9 mouse cellular contexts compared by ENCODE assay signal in genomic region chr12:33084683-33085082, GRCm38 (mm10). TPM values are rescaled to one million over a fixed set of nuclear protein-coding genes. Genes with fewer than 3 reads are reported as not detected.
DNase-seq lines count a peak whose midpoint lies in the region; ATAC-seq and TF ChIP-seq lines count a peak whose summit lies in the region.
"Had no signal": no experiment of that assay in that cellular context is flagged by ENCODE, and none has a peak within 500 bp of the region (broad histone marks: within the 10 kb centered on the region; RNA-seq: fewer than 3 reads in every experiment).

No protein-coding gene starts in this region.

- no peaks in the 10 kb centered on the region for H3K36me3 ChIP-seq in lung, embryonic 16.5 days (ENCODE audit: control insufficient read depth, insufficient read depth, low read length)
- no peaks in the 10 kb centered on the region for H3K36me3 ChIP-seq in embryonic facial prominence, embryonic 14.5 days (ENCODE audit: control insufficient read depth, insufficient read depth, low read length)
- H3K36me3 ChIP-seq in forebrain, embryonic 16.5 days (ENCODE audit: control insufficient read depth, insufficient read depth) = no peaks in the 10 kb centered on the region

- no peak for TF ChIP-seq POLR2A in lung, adult 2 months (IDR thresholded peaks at IDR 0.05; ENCODE audit: borderline replicate concordance, extremely low read depth, low read depth, low read length)

- no peaks in the 10 kb centered on the region; the same call in none of the 2 replicates for H3K27me3 ChIP-seq in lung, embryonic 16.5 days (ENCODE audit: control insufficient read depth, insufficient read depth, low read depth, low read length)
- peaks cover 3% of the 10 kb centered on the region; the same call in 1 of the 2 replicates for H3K27me3 ChIP-seq in embryonic facial prominence, embryonic 14.5 days (replicated peaks; ENCODE audit: control insufficient read depth, insufficient read depth, low read length)
- no peaks in the 10 kb centered on the region for H3K27me3 ChIP-seq in forebrain, embryonic 16.5 days (replicated peaks; ENCODE audit: control insufficient read depth, insufficient read depth, low read length)

- no peak for TF ChIP-seq CTCF in lung, adult 2 months (IDR thresholded peaks at IDR 0.05; ENCODE audit: insufficient read depth, low read length)

- WGBS in lung, embryonic 16.5 days = 22% methylated on average over 2 of the region's 2 CpGs
- 39% methylated on average over 2 of the region's 2 CpGs for WGBS in lung, adult 2 months
- WGBS in embryonic facial prominence, embryonic 14.5 days = 28% methylated on average over 2 of the region's 2 CpGs
- 61% methylated on average over 2 of the region's 2 CpGs for WGBS in forebrain, embryonic 16.5 days

- no peak overlapping the region for H3K4me2 ChIP-seq in lung, embryonic 16.5 days (ENCODE audit: low read depth, low read length)
- no peak overlapping the region for H3K4me2 ChIP-seq in embryonic facial prominence, embryonic 14.5 days (ENCODE audit: low read depth, low read length)
- H3K4me2 ChIP-seq in forebrain, embryonic 16.5 days (ENCODE audit: low read length) = no peak overlapping the region

- H3K4me1 ChIP-seq in lung, embryonic 16.5 days (replicated peaks; ENCODE audit: control insufficient read depth, insufficient read depth, low read length) = peaks cover 6% of the 10 kb centered on the region; the same call in 1 of the 2 replicates
- H3K4me1 ChIP-seq in lung, adult 2 months (ENCODE audit: control insufficient read depth, insufficient read depth, low read length) = peaks cover 7% of the 10 kb centered on the region
- H3K4me1 ChIP-seq in embryonic facial prominence, embryonic 14.5 days (ENCODE audit: control insufficient read depth, insufficient read depth, low read length) = no peaks in the 10 kb centered on the region; the same call in 1 of the 2 replicates
- H3K4me1 ChIP-seq in forebrain, embryonic 16.5 days (replicated peaks; ENCODE audit: control insufficient read depth, insufficient read depth, low read length) = peaks cover 4% of the 10 kb centered on the region; the same call in 1 of the 2 replicates

- H3K9ac ChIP-seq in lung, embryonic 16.5 days (ENCODE audit: low read length) = no peak overlapping the region
- no peak overlapping the region for H3K9ac ChIP-seq in embryonic facial prominence, embryonic 14.5 days (ENCODE audit: low read depth, low read length)
- no peak overlapping the region for H3K9ac ChIP-seq in forebrain, embryonic 16.5 days (replicated peaks; ENCODE audit: low read depth, low read length)

- H3K27ac ChIP-seq in lung, embryonic 16.5 days (ENCODE audit: low read length) = no peak overlapping the region
- no peak overlapping the region for H3K27ac ChIP-seq in embryonic facial prominence, embryonic 14.5 days (replicated peaks; ENCODE audit: low read depth, low read length)
- H3K27ac ChIP-seq in forebrain, embryonic 16.5 days (ENCODE audit: low read length) = no peak overlapping the region
- H3K27ac ChIP-seq: macrophage had no signal

- no peaks in the 10 kb centered on the region for H3K9me3 ChIP-seq in lung, embryonic 16.5 days (ENCODE audit: control insufficient read depth, low read length)
- no peaks in the 10 kb centered on the region for H3K9me3 ChIP-seq in embryonic facial prominence, embryonic 14.5 days (ENCODE audit: control insufficient read depth, low read length)
- no peaks in the 10 kb centered on the region for H3K9me3 ChIP-seq in forebrain, embryonic 16.5 days (ENCODE audit: control insufficient read depth, low read length)

- no peak overlapping the region for H3K4me3 ChIP-seq in lung, embryonic 16.5 days (ENCODE audit: low read length)
- no peak overlapping the region for H3K4me3 ChIP-seq in lung, adult 2 months (replicated peaks; ENCODE audit: extremely low read depth, low read depth, low read length)
- H3K4me3 ChIP-seq in embryonic facial prominence, embryonic 14.5 days (ENCODE audit: low read depth, low read length) = no peak overlapping the region
- no peak overlapping the region for H3K4me3 ChIP-seq in forebrain, embryonic 16.5 days (replicated peaks; ENCODE audit: low read length)

- ATAC-seq in CD4-positive, CD25-positive, alpha-beta regulatory T cell, adult 4 months = no peak
- ATAC-seq in lung, embryonic 16.5 days (ENCODE audit: low read depth) = 0 out of 2 replicates have a peak, but pooled peaks have one; percentile 37
- no peak for ATAC-seq in embryonic facial prominence, embryonic 14.5 days (ENCODE audit: low read depth)
- ATAC-seq in forebrain, embryonic 16.5 days = no peak

- intact Hi-C loops in left cerebral cortex, postnatal 36 days (cut with DNase I) = no loop called here

- peak; percentile 18 for DNase-seq in CD4-positive, CD25-positive, alpha-beta regulatory T cell, adult 2 months (ENCODE audit: low read depth, low spot score)
- no peak for DNase-seq in lung, adult 2 months
- peak; percentile 70 for DNase-seq in embryonic facial prominence, embryonic 14.5 days (ENCODE audit: low spot score)
- peak; percentile 51 for DNase-seq in ovary, postnatal 36 days (ENCODE audit: low spot score)
- no peak for DNase-seq in left cerebral cortex, postnatal 36 days (ENCODE audit: low spot score in 2 of 2)

RNA-seq across cellular contexts. Expression of gene Cdhr3, which starts 8.0 kb away (rescaled TPM):
- under 1 TPM; 0.44 to 0.47 TPM for polyA plus RNA-seq in CD4-positive, CD25-positive, alpha-beta regulatory T cell, adult 4 months (2017; shearing (Covaris generic))
- polyA plus RNA-seq in lung, embryonic 16.5 days (2015; fragmentation: Nextera tagmentation; extraction: Ambion mirVana) = 1.2 and 1.8 TPM in 2 replicates
- 14.5 and 18.5 TPM in 2 replicates for polyA plus RNA-seq in lung, adult 2 months (2012; rRNA removed)
- polyA plus RNA-seq in embryonic facial prominence, embryonic 14.5 days (2014; fragmentation: Nextera tagmentation; extraction: Ambion mirVana) = 1.5 and 1.6 TPM in 2 replicates
- polyA plus RNA-seq in forebrain, embryonic 16.5 days (2015; fragmentation: Nextera tagmentation; extraction: Ambion mirVana) = 0.21 and 0.48 TPM in 2 replicates
- total RNA-seq in left cerebral cortex, postnatal 36 days (2021) = 1 to 10 TPM; 1.0 to 2.2 TPM
- polyA plus RNA-seq: macrophage had no signal

Comparison
In these comparisons a context has a peak if more than half of its experiments do, and no peak if none do; other contexts are left out.
1. DNase-seq: peak in CD4-positive, CD25-positive, alpha-beta regulatory T cell, adult 2 months (single experiment), embryonic facial prominence, embryonic 14.5 days (single experiment) and ovary, postnatal 36 days (single experiment); none in lung, adult 2 months (single experiment) and left cerebral cortex, postnatal 36 days (0 of 2).